8 mouse cellular contexts compared by ENCODE assay signal in the genomic region with DNA sequence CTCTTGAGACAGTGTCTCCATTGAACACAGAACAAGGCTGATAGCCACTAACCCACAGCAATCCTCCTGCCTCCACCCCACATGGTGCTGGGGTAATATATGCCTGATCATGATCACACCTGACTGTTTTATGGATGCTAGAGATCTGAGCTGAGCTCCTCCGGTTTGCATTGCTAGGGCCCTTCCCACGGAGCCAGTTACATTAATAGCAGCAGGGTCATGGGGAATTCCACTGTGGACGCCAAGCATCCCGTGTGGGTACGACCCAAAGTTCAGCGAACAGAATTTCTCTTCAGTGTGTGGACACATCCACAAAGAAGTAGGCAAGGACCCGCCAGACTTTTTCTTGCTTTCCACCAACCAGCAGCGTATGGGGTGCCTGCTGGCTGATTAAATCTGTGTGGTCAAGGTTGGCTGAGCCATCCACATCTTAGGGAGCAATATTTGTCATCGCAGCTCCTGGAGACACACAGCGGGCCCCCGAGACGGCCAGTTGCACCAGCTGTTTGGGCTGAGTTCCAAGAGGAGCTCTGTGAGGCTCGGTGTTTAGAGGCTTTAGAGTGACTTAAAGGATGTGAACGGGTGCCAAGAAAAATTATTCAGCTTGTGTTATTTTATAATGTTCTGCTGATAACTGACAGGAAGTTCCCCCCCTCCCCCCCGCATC. TPM values are rescaled to one million over a fixed set of nuclear protein-coding genes. Genes with fewer than 3 reads are reported as not detected.
DNase-seq lines count a peak whose midpoint lies in the region; ATAC-seq lines count a peak whose summit lies in the region.

No protein-coding gene starts in this region.

- no peaks in the 10 kb centered on the region for H3K9me3 ChIP-seq in hindbrain, embryonic 15.5 days
- no peaks in the 10 kb centered on the region for H3K9me3 ChIP-seq in stomach, embryonic 14.5 days (ENCODE audit: control insufficient read depth, low read depth, low read length)

- no peak overlapping the region for H3K4me3 ChIP-seq in hindbrain, embryonic 15.5 days
- H3K4me3 ChIP-seq in stomach, embryonic 14.5 days (ENCODE audit: low read depth, low read length), result no peak overlapping the region

- H3K9ac ChIP-seq in hindbrain, embryonic 15.5 days, result no peak overlapping the region
- H3K9ac ChIP-seq in stomach, embryonic 14.5 days (replicated peaks; ENCODE audit: low read depth, low read length), result no peak overlapping the region

- H3K36me3 ChIP-seq in hindbrain, embryonic 15.5 days, result no peaks in the 10 kb centered on the region
- H3K36me3 ChIP-seq in stomach, embryonic 14.5 days (ENCODE audit: control insufficient read depth, insufficient read depth, low read length), result no peaks in the 10 kb centered on the region

- WGBS in hindbrain, embryonic 15.5 days, result 44% methylated on average over 15 of the region's 15 CpGs
- WGBS in stomach, embryonic 14.5 days, result 40% methylated on average over 15 of the region's 15 CpGs

- peak overlapping the region; percentile 38; the same call in 1 of the 2 replicates for H3K27ac ChIP-seq in hindbrain, embryonic 15.5 days (replicated peaks)
- no peak overlapping the region for H3K27ac ChIP-seq in stomach, embryonic 14.5 days (ENCODE audit: low read length)

- peaks cover 35% of the 10 kb centered on the region for H3K4me1 ChIP-seq in hindbrain, embryonic 15.5 days (replicated peaks)
- peaks cover 33% of the 10 kb centered on the region for H3K4me1 ChIP-seq in stomach, embryonic 14.5 days (ENCODE audit: control insufficient read depth, insufficient read depth, low read length)

- peak overlapping the region; percentile 15; the same call in 1 of the 2 replicates for H3K4me2 ChIP-seq in hindbrain, embryonic 15.5 days
- H3K4me2 ChIP-seq in stomach, embryonic 14.5 days (replicated peaks; ENCODE audit: low read depth, low read length), result no peak overlapping the region

- peak; percentile 15 to 59 for DNase-seq in adrenal gland, adult (ENCODE audit: inconsistent age in 2 of 2, low spot score in 1 of 2)
- no peak for DNase-seq in adrenal gland, adult 18-20 months (ENCODE audit: low spot score in 2 of 2)
- DNase-seq in retina, postnatal 1 day, result peak; percentile 56
- no peak for DNase-seq in retina, embryonic 14.5 days (ENCODE audit: low spot score)
- DNase-seq in urinary bladder, postnatal 10 days (ENCODE audit: low spot score), result no peak
- DNase-seq in liver, result no peak

- no peak for ATAC-seq in hindbrain, embryonic 15.5 days (ENCODE audit: low FRiP score, low read depth)
- 0 out of 2 replicates have a peak, but pooled peaks have one; percentile 25 for ATAC-seq in stomach, embryonic 14.5 days (ENCODE audit: insufficient number of reproducible peaks, insufficient read depth, low FRiP score, low read depth)

- H3K27me3 ChIP-seq in hindbrain, embryonic 15.5 days, result 0 out of 2 replicates have a peak, but pooled peaks cover 9% of the 10 kb centered on the region
- H3K27me3 ChIP-seq in stomach, embryonic 14.5 days (ENCODE audit: control insufficient read depth, insufficient read depth, low read length), result no peaks in the 10 kb centered on the region

RNA-seq across cellular contexts. Expression of a gene that starts 51.3 kb away (rescaled TPM):
- total RNA-seq in adrenal gland, adult 18-20 months (2021), result 1 to 10 TPM; 2.1 to 3.5 TPM
- 25.4 and 26.2 TPM in 2 replicates for polyA plus RNA-seq in hindbrain, embryonic 15.5 days (2015; fragmentation: Nextera tagmentation; extraction: Ambion mirVana)
- 26.7 and 27.3 TPM in 2 replicates for polyA plus RNA-seq in stomach, embryonic 14.5 days (2014; fragmentation: Nextera tagmentation; extraction: Ambion mirVana)

Comparison
In these comparisons a context has a peak if more than half of its experiments do, and no peak if none do; other contexts are left out.
1. DNase-seq: peak in adrenal gland, adult (2 of 2) and retina, postnatal 1 day (single experiment); none in adrenal gland, adult 18-20 months (0 of 2), retina, embryonic 14.5 days (single experiment), urinary bladder, postnatal 10 days (single experiment) and liver (single experiment).